Mouse (Mus musculus) R1 (cell line): Measurements from ENCODE around the gene Otub1.

Experiments
- DNase-seq: peaks from one replicate; pipeline ENCODE4 v3.0.0-alpha.2; 2018; ENCODE audit warnings: low read depth, low spot score

Otub1 gene

DNA sequence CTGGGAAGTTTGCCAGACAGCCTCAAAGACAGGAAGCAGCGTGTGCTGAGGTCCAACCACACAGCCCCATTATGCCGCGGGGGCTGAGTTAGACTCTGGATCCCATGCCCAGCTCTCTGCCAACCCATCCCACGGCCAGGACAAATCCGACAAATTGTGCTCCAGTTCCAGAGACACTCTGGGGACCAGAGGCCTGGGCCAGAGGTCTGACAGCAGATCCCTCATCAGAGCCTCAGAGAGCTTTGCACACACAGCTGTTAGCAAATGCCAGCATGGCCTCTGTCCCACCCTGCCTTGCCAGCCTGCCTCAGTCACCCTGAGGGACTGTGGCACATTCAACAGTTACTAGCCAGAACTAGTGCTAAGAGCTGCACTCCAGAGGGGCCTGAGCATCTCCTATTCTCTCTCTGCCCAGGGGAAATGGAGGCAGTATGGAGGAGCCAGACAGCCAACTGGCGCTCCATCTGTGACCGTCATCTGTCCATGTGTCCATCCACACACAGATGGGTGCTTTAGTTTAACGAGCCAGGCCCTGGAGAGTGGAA is 57.5 kb downstream of the Otub1 start:
- DNase-seq: no peak
